Mouse (Mus musculus) T-helper 1 cell (primary cell): Measurements from ENCODE around the gene Ptpn11.
"Not testable (repeated sequence)": the region's sequence is repeated elsewhere in the genome, so short reads cannot be mapped to it uniquely, and the experiment has no call there.

Experiments used
- in situ Hi-C: fragments of 300-600 bp; cut with MboI, MseI; formaldehyde crosslinking; loops from one replicate; pipeline ENCODE4 v1.15.1; 2025; ENCODE audit warnings: high pct_unique_total_duplicates

Gene Ptpn11

GRCm38 (mm10) chr5:121214707-121215106 lies 23.5 kb upstream of the Ptpn11 start:
- in situ Hi-C loops = no loop called here

- in situ Hi-C loops = no loop called here
Measured at GRCm38 (mm10) chr5:121212108-121212507, 20.9 kb upstream of the Ptpn11 start.

GRCm38 (mm10) chr5:121210601-121210924 lies 19.4 kb upstream of the Ptpn11 start:
- in situ Hi-C loops = no loop called here

GRCm38 (mm10) chr5:121209755-121210600 lies 18.8 kb upstream of the Ptpn11 start:
- in situ Hi-C loops = no loop called here

- in situ Hi-C loops = no loop called here
Measured at GRCm38 (mm10) chr5:121206984-121207383, 15.8 kb upstream of the Ptpn11 start.

- in situ Hi-C loops = no loop called here
Measured at GRCm38 (mm10) chr5:121206540-121206939, 15.3 kb upstream of the Ptpn11 start.

GRCm38 (mm10) chr5:121205537-121206130 lies 14.4 kb upstream of the Ptpn11 start:
- in situ Hi-C loops = not testable (repeated sequence)

GRCm38 (mm10) chr5:121204132-121205089 lies 13.2 kb upstream of the Ptpn11 start, which contains the start of gene Rpl6:
TSS of gene Rpl6 (plus strand) at chr5:121204481.
- in situ Hi-C loops = no loop called here

GRCm38 (mm10) chr5:121202467-121202866 lies 11.3 kb upstream of the Ptpn11 start:
- in situ Hi-C loops = no loop called here

GRCm38 (mm10) chr5:121201739-121202138 lies 10.5 kb upstream of the Ptpn11 start:
- in situ Hi-C loops = no loop called here

GRCm38 (mm10) chr5:121198376-121198775 lies 7.2 kb upstream of the Ptpn11 start:
- in situ Hi-C loops = no loop called here

- in situ Hi-C loops = no loop called here
Measured at GRCm38 (mm10) chr5:121197337-121197736, 6.1 kb upstream of the Ptpn11 start.

GRCm38 (mm10) chr5:121196764-121197163 lies 5.6 kb upstream of the Ptpn11 start:
- in situ Hi-C loops = no loop called here

GRCm38 (mm10) chr5:121194173-121194572 lies 3.0 kb upstream of the Ptpn11 start:
- in situ Hi-C loops = no loop called here

GRCm38 (mm10) chr5:121191584-121191906 lies 348 bp upstream of the Ptpn11 start:
- in situ Hi-C loops = no loop called here

GRCm38 (mm10) chr5:121190210-121190835 lies 874 bp downstream of the Ptpn11 start:
- in situ Hi-C loops = no loop called here

GRCm38 (mm10) chr5:121189182-121189581 lies 2.0 kb downstream of the Ptpn11 start:
- in situ Hi-C loops = no loop called here

GRCm38 (mm10) chr5:121188265-121188664 lies 2.9 kb downstream of the Ptpn11 start:
- in situ Hi-C loops = no loop called here

GRCm38 (mm10) chr5:121187580-121188001 lies 3.6 kb downstream of the Ptpn11 start:
- in situ Hi-C loops = no loop called here

- in situ Hi-C loops = no loop called here
Measured at GRCm38 (mm10) chr5:121184945-121185551, 6.1 kb downstream of the Ptpn11 start.

GRCm38 (mm10) chr5:121184375-121184774 lies 6.8 kb downstream of the Ptpn11 start:
- in situ Hi-C loops = no loop called here
